Mouse (Mus musculus): ENCODE data around the gene Ntan1.
"Not testable (repeated sequence)": the region's sequence is repeated elsewhere in the genome, so short reads cannot be mapped to it uniquely, and the experiment has no call there.

DNA sequence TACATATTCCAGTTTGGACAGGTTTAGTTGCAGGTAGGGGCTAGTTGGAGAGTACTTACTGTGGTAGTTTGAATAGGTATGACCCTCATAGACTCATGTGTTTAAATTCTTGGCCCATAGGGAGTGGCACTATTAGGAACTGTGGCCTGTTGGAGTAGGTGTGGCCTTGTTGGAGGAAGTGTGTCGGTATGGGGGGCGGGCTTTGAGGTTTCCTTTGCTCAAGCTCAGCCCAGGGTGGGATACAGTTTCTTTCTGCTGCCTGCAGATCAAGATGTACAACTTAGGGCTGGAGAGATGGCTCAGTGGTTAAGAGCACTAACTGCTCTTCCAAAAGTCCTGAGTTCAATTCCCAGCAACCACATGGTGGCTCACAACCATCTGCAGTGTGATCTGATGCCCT is 25.2 kb upstream of the Ntan1 start:
- TF ChIP-seq CTCF (conservative IDR thresholded peaks at IDR 0.05; ENCODE audit: insufficient read depth, insufficient read length, low read depth, low read length); POLR2A (IDR thresholded peaks at IDR 0.05; ENCODE audit: low read depth, low read length): not testable (repeated sequence)

Data from kidney, adult 2 months (tissue).